Mouse (Mus musculus): ENCODE measurements around the gene Fubp1.

- TF ChIP-seq CTCF (IDR thresholded peaks at IDR 0.05; ENCODE audit: borderline replicate concordance, control insufficient read depth, extremely low read depth, insufficient read depth, low read length, poor library complexity) (no peak), POLR2A (IDR thresholded peaks at IDR 0.05; ENCODE audit: control insufficient read depth, extremely low read depth, insufficient read depth, low read length, poor library complexity) (no peak)
Measured at GRCm38 (mm10) chr3:152193177-152193576, 17.0 kb upstream of the Fubp1 start.
